Mouse (Mus musculus) cortical plate, adult 2 months (tissue): ENCODE data around the gene Gm37240.

Experiments used
- CTCF ChIP-seq: fragments of 200-500 bp; IDR thresholded peaks from 2 replicates; pipeline ENCODE4 v1.5.1; 2011; ENCODE audit warnings: mild to moderate bottlenecking, control low read depth, low read length; ENCODE audit not compliant: insufficient read depth; ENCODE audit errors: extremely low read depth
- POLR2A ChIP-seq: fragments of 200-500 bp; IDR thresholded peaks from 2 replicates; pipeline ENCODE4 v1.6.1; 2011; ENCODE audit warnings: mild to moderate bottlenecking, low read length, control low read depth; ENCODE audit not compliant: insufficient read depth; ENCODE audit errors: extremely low read depth

- TF ChIP-seq CTCF (no peak), POLR2A (no peak)
Observed at GRCm38 (mm10) chr3:85584966-85585365, 302.4 kb downstream of the Gm37240 start.
